Mouse (Mus musculus) hindbrain, embryonic 16.5 days (tissue): ENCODE results near the gene Prkra. TPM values are rescaled to one million over a fixed set of nuclear protein-coding genes. Genes with fewer than 3 reads are reported as not detected.

Experiments
- ATAC-seq: fragments of 200-750 bp; cut with Nextera tagmentation; 2 replicates; pipeline ENCODE4 v1.8.0; 2017; ENCODE audit warnings: moderate TSS enrichment, moderate library complexity
- H3K27ac ChIP-seq: fragments of 300-500 bp; sonication (generic); 2 replicates; pipeline ENCODE4 v1.5.1; 2014; ENCODE audit warnings: low read depth, mild to moderate bottlenecking, control low read depth, low read length, moderate library complexity
- H3K27me3 ChIP-seq: fragments of 300-500 bp; sonication (generic); replicated peaks from 2 replicates; pipeline ENCODE4 v1.6.1; 2014; ENCODE audit warnings: low read length; ENCODE audit not compliant: control insufficient read depth, insufficient read depth
- H3K36me3 ChIP-seq: fragments of 300-500 bp; sonication (generic); 2 replicates; pipeline ENCODE4 v1.6.1; 2014; ENCODE audit warnings: mild to moderate bottlenecking, low read length, moderate library complexity, mixed read lengths; ENCODE audit not compliant: control insufficient read depth, insufficient read depth
- H3K4me1 ChIP-seq: fragments of 300-500 bp; sonication (generic); 2 replicates; pipeline ENCODE4 v1.6.1; 2014; ENCODE audit warnings: low read depth, low read length; ENCODE audit not compliant: control insufficient read depth, insufficient read depth
- H3K4me2 ChIP-seq: fragments of 300-500 bp; sonication (generic); 2 replicates; pipeline ENCODE4 v1.6.1; 2014; ENCODE audit warnings: mild to moderate bottlenecking, low read length, control low read depth, moderate library complexity
- H3K4me3 ChIP-seq: fragments of 300-500 bp; sonication (generic); 2 replicates; pipeline ENCODE4 v1.5.1; 2014; ENCODE audit warnings: mild to moderate bottlenecking, low read length, control low read depth, moderate library complexity
- H3K9ac ChIP-seq: fragments of 300-500 bp; sonication (generic); 2 replicates; pipeline ENCODE4 v1.6.1; 2014; ENCODE audit warnings: low read depth, mild to moderate bottlenecking, control low read depth, low read length, moderate library complexity
- H3K9me3 ChIP-seq: fragments of 300-500 bp; sonication (generic); 2 replicates; pipeline ENCODE4 v1.6.1; 2014; ENCODE audit warnings: mild to moderate bottlenecking, low read length, moderate library complexity; ENCODE audit not compliant: control insufficient read depth
- WGBS: fragments of 180-500 bp; shearing (Covaris S2); extraction: QIAGEN DNeasy Blood & Tissue Kit; methylation state at CpG from one replicate; pipeline ENCODE4 v1.1.7; 2014; 5-methylcytosine and 5-hydroxymethylcytosine counted together
- polyA plus RNA-seq: library from polyadenylated mRNA; unstranded; fragments of >200 nt; fragmentation: Nextera tagmentation; extraction: Ambion mirVana; gene quantifications from 2 replicates; pipeline ENCODE4 v1.2.1, GENCODE M21; 2015

The Prkra gene
- polyA plus RNA-seq = 104 and 114 TPM in 2 replicates

- Histone ChIP-seq H3K4me1 (peaks cover 13% of the 10 kb centered on the region), H3K27ac (peak within 1 kb of the TSS; percentile 92), H3K36me3 (no peaks in the 10 kb centered on the region), H3K27me3 (no peaks in the 10 kb centered on the region), H3K4me2 (peak within 1 kb of the TSS; percentile 70), H3K9ac (peak within 1 kb of the TSS; percentile 85), H3K9me3 (no peaks in the 10 kb centered on the region), H3K4me3 (peak within 1 kb of the TSS; percentile 75)
- peak; percentile 98 for ATAC-seq
- WGBS = under 1% methylated on average over 41 of the region's 42 CpGs
Measured at GRCm38 (mm10) chr2:76647883-76648570, at the start of gene Prkra, which contains the start of gene Pjvk. Gene Prkra, minus strand, starts transcription at chr2:76648015. Gene Pjvk, plus strand, starts transcription at chr2:76648476.

GRCm38 (mm10) chr2:76695290-76695689, 47.5 kb upstream of the Prkra start:
- Histone ChIP-seq H3K27ac (no peak overlapping the region), H3K4me2 (no peak overlapping the region), H3K4me3 (no peak overlapping the region), H3K27me3 (no peaks in the 10 kb centered on the region), H3K36me3 (peaks cover 12% of the 10 kb centered on the region), H3K9me3 (no peaks in the 10 kb centered on the region), H3K9ac (no peak overlapping the region), H3K4me1 (no peaks in the 10 kb centered on the region)
- 89% methylated on average over 6 of the region's 6 CpGs for WGBS
- ATAC-seq = no peak

- 79% methylated on average over 5 of the region's 5 CpGs for WGBS
- H3K9ac ChIP-seq = no peak overlapping the region
- no peak overlapping the region for H3K4me3 ChIP-seq
- H3K4me2 ChIP-seq = no peak overlapping the region
- no peaks in the 10 kb centered on the region for H3K9me3 ChIP-seq
- H3K27ac ChIP-seq = no peak overlapping the region
- H3K4me1 ChIP-seq = no peaks in the 10 kb centered on the region
- no peak for ATAC-seq
- H3K27me3 ChIP-seq = no peaks in the 10 kb centered on the region
- peaks cover 12% of the 10 kb centered on the region for H3K36me3 ChIP-seq
Measured at GRCm38 (mm10) chr2:76693765-76694164, 46.0 kb upstream of the Prkra start.

- no peak for ATAC-seq
- Histone ChIP-seq H3K9ac (no peak overlapping the region), H3K27ac (no peak overlapping the region), H3K9me3 (no peaks in the 10 kb centered on the region), H3K36me3 (peaks cover 31% of the 10 kb centered on the region), H3K4me2 (no peak overlapping the region), H3K4me1 (no peaks in the 10 kb centered on the region), H3K4me3 (no peak overlapping the region), H3K27me3 (no peaks in the 10 kb centered on the region)
- WGBS = 86% methylated on average over 12 of the region's 12 CpGs
Measured at GRCm38 (mm10) chr2:76690436-76691204, 42.8 kb upstream of the Prkra start.

- H3K4me2 ChIP-seq = no peak overlapping the region
- no peak for ATAC-seq
- 71% methylated on average over 7 of the region's 7 CpGs for WGBS
- no peak overlapping the region for H3K4me3 ChIP-seq
- H3K27me3 ChIP-seq = no peaks in the 10 kb centered on the region
- no peak overlapping the region for H3K27ac ChIP-seq
- H3K9ac ChIP-seq = no peak overlapping the region
- peaks cover 30% of the 10 kb centered on the region for H3K36me3 ChIP-seq
- H3K9me3 ChIP-seq = no peaks in the 10 kb centered on the region
- H3K4me1 ChIP-seq = no peaks in the 10 kb centered on the region
Measured at GRCm38 (mm10) chr2:76688162-76688561, 40.3 kb upstream of the Prkra start.

GRCm38 (mm10) chr2:76687608-76688007, 39.8 kb upstream of the Prkra start:
- WGBS = 84% methylated on average over 3 of the region's 3 CpGs
- Histone ChIP-seq H3K4me1 (no peaks in the 10 kb centered on the region), H3K9me3 (no peaks in the 10 kb centered on the region), H3K27me3 (no peaks in the 10 kb centered on the region), H3K4me2 (no peak overlapping the region), H3K36me3 (peaks cover 32% of the 10 kb centered on the region), H3K27ac (no peak overlapping the region), H3K4me3 (no peak overlapping the region), H3K9ac (no peak overlapping the region)
- no peak for ATAC-seq

GRCm38 (mm10) chr2:76686986-76687385, 39.2 kb upstream of the Prkra start:
- WGBS = 96% methylated on average over 3 of the region's 3 CpGs
- Histone ChIP-seq H3K27ac (no peak overlapping the region), H3K4me1 (no peaks in the 10 kb centered on the region), H3K9me3 (no peaks in the 10 kb centered on the region), H3K4me2 (no peak overlapping the region), H3K36me3 (peaks cover 38% of the 10 kb centered on the region), H3K9ac (no peak overlapping the region), H3K27me3 (no peaks in the 10 kb centered on the region), H3K4me3 (no peak overlapping the region)
- ATAC-seq = no peak

GRCm38 (mm10) chr2:76682301-76682700, 34.5 kb upstream of the Prkra start:
- H3K9ac ChIP-seq = no peak overlapping the region
- H3K9me3 ChIP-seq = no peaks in the 10 kb centered on the region
- H3K27me3 ChIP-seq = no peaks in the 10 kb centered on the region
- H3K4me3 ChIP-seq = no peak overlapping the region
- no peaks in the 10 kb centered on the region; the same call in 1 of the 2 replicates for H3K4me1 ChIP-seq
- no peak overlapping the region for H3K27ac ChIP-seq
- H3K4me2 ChIP-seq = no peak overlapping the region
- WGBS = 83% methylated on average over 8 of the region's 8 CpGs
- no peak for ATAC-seq
- peaks cover 33% of the 10 kb centered on the region for H3K36me3 ChIP-seq
